Mouse (Mus musculus) myocyte (in vitro differentiated cells): ENCODE measurements around the gene Bcl6. TPM values are rescaled to one million over a fixed set of nuclear protein-coding genes. Genes with fewer than 3 reads are reported as not detected.

Experiments
- H3K27me3 ChIP-seq: one replicate; pipeline ENCODE4 v1.6.1; 2011; ENCODE audit not compliant: control insufficient read depth, insufficient read depth, insufficient read length
- H3K36me3 ChIP-seq: one replicate; pipeline ENCODE4 v1.6.1; 2011; ENCODE audit not compliant: control insufficient read depth, insufficient read depth
- H3K4me2 ChIP-seq: one replicate; pipeline ENCODE4 v1.6.1; 2011; ENCODE audit warnings: low read depth, control low read depth
- H3K4me3 ChIP-seq: one replicate; pipeline ENCODE4 v1.5.1; 2011; ENCODE audit warnings: mild to moderate bottlenecking, control low read depth, moderate library complexity
- H3K79me2 ChIP-seq: one replicate; pipeline ENCODE4 v1.6.1; 2011; ENCODE audit not compliant: control insufficient read depth, insufficient read depth
- H3ac ChIP-seq: one replicate; pipeline ENCODE4 v1.6.1; 2011; ENCODE audit not compliant: control insufficient read depth, insufficient read length
- CEBPB ChIP-seq: IDR thresholded peaks from 2 replicates; pipeline ENCODE4 v1.6.1; 2011; ENCODE audit warnings: mild to moderate bottlenecking, moderate library complexity; ENCODE audit not compliant: poor library complexity, insufficient read depth, severe bottlenecking
- E2F4 ChIP-seq: IDR thresholded peaks from one replicate; pipeline ENCODE4 v1.6.1; 2011; ENCODE audit warnings: mild to moderate bottlenecking, control low read depth, moderate library complexity; ENCODE audit not compliant: insufficient read depth
- MAX ChIP-seq: IDR thresholded peaks from one replicate; pipeline ENCODE4 v1.6.1; 2011; ENCODE audit warnings: low read depth, mild to moderate bottlenecking, control low read depth
- MYOD1 ChIP-seq, 3 experiments: IDR thresholded peaks; one replicate each; pipeline ENCODE4 v1.6.1; 2011; ENCODE audit warnings: control low read depth in 2 of 3, low read depth in 2 of 3, mild to moderate bottlenecking in 2 of 3, moderate library complexity in 1 of 3; ENCODE audit not compliant: insufficient read length in 2 of 3, control insufficient read depth in 1 of 3
- MYOG ChIP-seq, 3 experiments: IDR thresholded peaks; one replicate each; pipeline ENCODE4 v1.6.1; 2011; ENCODE audit warnings: control low read depth in 2 of 3, low read depth in 2 of 3, mild to moderate bottlenecking in 2 of 3; ENCODE audit not compliant: insufficient read length in 2 of 3, control insufficient read depth in 1 of 3, insufficient read depth in 1 of 3
- POLR2A ChIP-seq: IDR thresholded peaks from one replicate; pipeline ENCODE4 v1.6.1; 2011; ENCODE audit warnings: low read depth, mild to moderate bottlenecking, control low read depth, moderate library complexity; ENCODE audit not compliant: insufficient read length
- POLR2AphosphoS2 ChIP-seq: IDR thresholded peaks from one replicate; pipeline ENCODE4 v1.6.1; 2011; ENCODE audit warnings: low read depth, control low read depth; ENCODE audit not compliant: insufficient read length
- REST ChIP-seq: IDR thresholded peaks from one replicate; pipeline ENCODE4 v1.6.1; 2011; ENCODE audit warnings: mild to moderate bottlenecking, control low read depth, moderate library complexity; ENCODE audit not compliant: insufficient read depth, insufficient read length
- SRF ChIP-seq: IDR thresholded peaks from one replicate; pipeline ENCODE4 v1.6.1; 2011; ENCODE audit warnings: low read depth; ENCODE audit not compliant: control insufficient read depth, insufficient read length
- TCF12 ChIP-seq: IDR thresholded peaks from one replicate; pipeline ENCODE4 v1.6.1; 2011; ENCODE audit warnings: mild to moderate bottlenecking, control low read depth; ENCODE audit not compliant: poor library complexity, insufficient read depth, severe bottlenecking
- TCF3 ChIP-seq: IDR thresholded peaks from one replicate; pipeline ENCODE4 v1.6.1; 2011; ENCODE audit warnings: low read depth, control low read depth; ENCODE audit not compliant: insufficient read length
- USF1 ChIP-seq: IDR thresholded peaks from one replicate; pipeline ENCODE4 v1.6.1; 2011; ENCODE audit warnings: low read depth, mild to moderate bottlenecking, control low read depth, moderate library complexity
- polyA plus RNA-seq: library from polyadenylated mRNA; unstranded; fragments of >200 nt; fragmentation: generic; extraction: Trizol; gene quantifications from one replicate; pipeline ENCODE4 v1.2.1, GENCODE M21; 2012; ENCODE audit warnings: missing spikeins

Gene Bcl6
- polyA plus RNA-seq, 1 experiment, result 28.5 TPM

DNA sequence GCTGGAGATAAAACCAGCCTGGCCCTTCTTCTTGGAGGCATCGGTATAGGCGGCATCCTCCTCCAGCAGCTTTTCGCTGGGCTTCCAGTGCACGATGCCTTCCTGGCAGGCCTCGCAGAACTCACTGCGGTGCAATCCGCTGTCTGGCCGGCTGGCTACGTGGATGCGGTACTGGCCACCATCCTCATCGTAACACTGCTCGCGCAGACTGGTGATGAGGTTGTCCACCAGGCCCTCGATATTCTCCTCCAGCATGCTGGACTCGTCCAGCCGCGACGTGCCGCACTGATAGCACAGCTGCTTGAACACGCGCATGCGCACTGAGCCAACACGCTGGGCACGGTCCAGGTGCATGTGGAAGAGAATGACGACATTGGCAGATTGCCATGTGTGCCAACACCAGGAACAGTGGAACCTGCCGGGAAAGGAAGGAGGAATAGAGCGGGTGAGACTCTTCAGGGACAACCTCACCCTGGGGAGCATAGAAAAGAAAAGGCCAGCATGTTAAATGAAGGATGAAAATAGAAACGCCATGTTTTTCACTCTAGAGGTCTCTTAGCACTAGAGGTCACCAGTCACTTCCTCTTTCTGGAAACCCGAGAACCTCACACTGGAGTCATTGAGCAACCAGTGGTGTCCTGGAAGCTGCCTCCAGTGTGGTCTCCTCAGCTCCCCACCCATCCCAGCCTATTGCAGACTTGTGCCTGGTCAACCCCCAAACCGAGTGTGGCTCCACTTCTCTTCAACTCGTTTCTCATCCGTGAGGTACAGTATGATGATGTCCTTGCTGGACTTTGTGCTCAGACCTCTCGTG, 61.1 kb downstream of the Bcl6 start:
- Histone ChIP-seq H3K36me3 (no peaks in the 10 kb centered on the region), H3ac (no peak overlapping the region), H3K79me2 (no peaks in the 10 kb centered on the region), H3K4me3 (no peak overlapping the region), H3K4me2 (no peak overlapping the region), H3K27me3 (peaks cover 22% of the 10 kb centered on the region)
- TF ChIP-seq POLR2A (no peak), TCF3 (no peak), MYOG (IDR thresholded peaks at IDR 0.05; ENCODE audit: control insufficient read depth in 1 of 3, insufficient read depth in 1 of 3, insufficient read length in 2 of 3, low read depth in 2 of 3) (no peak), MAX (no peak), MYOD1 (IDR thresholded peaks at IDR 0.05; ENCODE audit: control insufficient read depth in 1 of 3, insufficient read length in 2 of 3, low read depth in 2 of 3) (no peak), POLR2AphosphoS2 (no peak), REST (no peak), SRF (no peak), CEBPB (no peak), E2F4 (no peak), TCF12 (no peak), USF1 (no peak)

DNA sequence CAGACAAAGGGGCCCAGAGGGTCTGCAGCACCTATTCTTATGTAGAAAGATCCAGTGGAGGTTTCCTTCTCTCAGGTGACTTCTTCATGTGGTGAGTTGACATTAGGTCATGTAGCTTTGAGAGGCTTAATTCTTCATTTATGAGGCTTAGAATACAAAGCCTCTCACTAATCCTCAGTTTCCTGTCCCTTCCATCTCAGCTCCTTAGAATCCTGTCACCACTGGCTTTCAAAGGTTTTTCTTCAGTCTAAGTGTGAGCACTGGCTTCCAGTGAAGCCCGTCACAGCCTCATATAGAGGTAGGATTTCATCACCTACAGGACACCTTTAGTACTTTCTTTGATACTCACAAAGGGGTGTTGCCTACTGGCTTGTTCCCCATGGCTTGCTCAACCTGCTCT, 65.7 kb downstream of the Bcl6 start:
- Histone ChIP-seq H3K4me2 (no peak overlapping the region), H3K36me3 (no peaks in the 10 kb centered on the region), H3ac (no peak overlapping the region), H3K4me3 (no peak overlapping the region), H3K27me3 (peaks cover 22% of the 10 kb centered on the region), H3K79me2 (no peaks in the 10 kb centered on the region)
- no peak for TF ChIP-seq POLR2AphosphoS2
- TF ChIP-seq MAX, result no peak
- no peak for TF ChIP-seq REST
- TF ChIP-seq MYOD1 (IDR thresholded peaks at IDR 0.05; ENCODE audit: control insufficient read depth in 1 of 3, insufficient read length in 2 of 3, low read depth in 2 of 3), result no peak
- TF ChIP-seq USF1, result no peak

DNA sequence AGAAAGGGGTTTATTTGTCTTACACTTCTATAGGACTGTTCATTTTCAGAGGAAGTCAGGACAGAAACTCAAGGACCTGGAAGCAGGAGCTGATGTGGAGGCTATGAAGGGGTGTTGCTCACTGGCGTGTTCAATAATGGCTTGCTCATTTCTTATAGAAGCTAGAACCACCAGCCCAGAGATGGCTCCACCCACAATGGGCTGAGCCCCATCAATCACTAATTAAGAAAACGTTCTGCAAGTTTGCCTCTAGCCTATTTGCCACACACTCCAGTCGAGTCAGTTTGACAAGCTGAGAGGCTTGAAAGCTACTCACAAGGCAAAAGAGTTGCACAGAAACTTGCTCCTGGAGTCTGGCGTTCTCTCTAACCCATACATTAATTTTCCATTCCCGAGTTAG, 67.0 kb downstream of the Bcl6 start:
- peaks cover 21% of the 10 kb centered on the region for H3K27me3 ChIP-seq
- no peaks in the 10 kb centered on the region for H3K79me2 ChIP-seq
- H3ac ChIP-seq, result no peak overlapping the region
- no peak overlapping the region for H3K4me2 ChIP-seq
- no peaks in the 10 kb centered on the region for H3K36me3 ChIP-seq
- TF ChIP-seq REST (no peak), USF1 (no peak), POLR2A (no peak), MYOD1 (IDR thresholded peaks at IDR 0.05; ENCODE audit: control insufficient read depth in 1 of 3, insufficient read length in 2 of 3, low read depth in 2 of 3) (no peak), E2F4 (no peak), POLR2AphosphoS2 (no peak), TCF3 (no peak), MYOG (IDR thresholded peaks at IDR 0.05; ENCODE audit: control insufficient read depth in 1 of 3, insufficient read depth in 1 of 3, insufficient read length in 2 of 3, low read depth in 2 of 3) (no peak), CEBPB (no peak), SRF (no peak)
- H3K4me3 ChIP-seq, result no peak overlapping the region

DNA sequence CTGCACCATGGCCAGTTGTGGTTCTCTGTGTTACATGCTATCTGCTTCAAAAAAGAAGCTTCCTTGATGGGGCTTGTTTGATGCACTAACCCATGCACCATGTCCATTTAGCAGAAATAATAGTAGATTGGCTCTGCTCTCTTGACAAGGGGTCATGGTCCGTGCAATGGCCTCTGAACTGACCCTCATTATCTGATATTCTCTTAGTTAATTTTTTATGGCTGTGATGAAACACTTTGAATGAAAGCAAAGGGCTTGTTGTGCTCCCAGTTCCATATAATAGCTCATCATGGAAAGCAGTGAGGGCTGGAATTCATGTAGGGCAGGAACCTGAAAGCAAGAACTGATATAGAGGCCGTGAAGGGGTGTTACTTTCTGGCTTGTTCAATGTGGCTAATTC, 69.2 kb downstream of the Bcl6 start:
- H3K36me3 ChIP-seq, result no peaks in the 10 kb centered on the region
- no peak for TF ChIP-seq TCF3
- no peak for TF ChIP-seq MYOG (IDR thresholded peaks at IDR 0.05; ENCODE audit: control insufficient read depth in 1 of 3, insufficient read depth in 1 of 3, insufficient read length in 2 of 3, low read depth in 2 of 3)
- TF ChIP-seq E2F4, result no peak
- TF ChIP-seq USF1, result no peak
- no peak for TF ChIP-seq SRF
- no peak for TF ChIP-seq REST
- TF ChIP-seq TCF12, result no peak
- no peak overlapping the region for H3K4me2 ChIP-seq

More for the DNA sequence above, 69.2 kb downstream of the Bcl6 start:
- Histone ChIP-seq H3K27me3 (peaks cover 15% of the 10 kb centered on the region), H3ac (no peak overlapping the region), H3K79me2 (no peaks in the 10 kb centered on the region), H3K4me3 (no peak overlapping the region)

Other genes starting within 250 kb of the Bcl6 start
- gene Sst, start 97.9 kb downstream of the Bcl6 start, polyA plus RNA-seq, result not detected
- gene Rtp2, start 56.5 kb downstream of the Bcl6 start, polyA plus RNA-seq, result 0.01 TPM
- gene Gm37419, start 370 bp downstream of the Bcl6 start, polyA plus RNA-seq, result not detected